Mouse (Mus musculus): ENCODE results near the gene Usp15.

Gene Usp15

GRCm38 (mm10) chr10:123175771-123176170 is 21.0 kb downstream of the Usp15 start:
- in situ Hi-C loops (cut with MboI) = no loop called here

- in situ Hi-C loops (cut with MboI) = no loop called here
These were observed 25.9 kb downstream of the Usp15 start for GRCm38 (mm10) chr10:123170898-123171297.

- in situ Hi-C loops (cut with MboI) = no loop called here
These were observed 31.3 kb downstream of the Usp15 start for GRCm38 (mm10) chr10:123165542-123165941.

GRCm38 (mm10) chr10:123160508-123160907 is 36.3 kb downstream of the Usp15 start:
- in situ Hi-C loops (cut with MboI) = no loop called here

GRCm38 (mm10) chr10:123159316-123159715 is 37.5 kb downstream of the Usp15 start:
- in situ Hi-C loops (cut with MboI) = no loop called here

- in situ Hi-C loops (cut with MboI) = no loop called here
These were observed 40.4 kb downstream of the Usp15 start for GRCm38 (mm10) chr10:123156392-123156791.

- in situ Hi-C loops (cut with MboI) = no loop called here
These were observed 41.0 kb downstream of the Usp15 start for GRCm38 (mm10) chr10:123155764-123156163.

- in situ Hi-C loops (cut with MboI) = no loop called here
These were observed 43.5 kb downstream of the Usp15 start for GRCm38 (mm10) chr10:123153321-123153720.

- in situ Hi-C loops (cut with MboI) = no loop called here
These were observed 48.6 kb downstream of the Usp15 start for GRCm38 (mm10) chr10:123148025-123148814.

GRCm38 (mm10) chr10:123147180-123147579 is 49.6 kb downstream of the Usp15 start:
- in situ Hi-C loops (cut with MboI) = no loop called here

GRCm38 (mm10) chr10:123146349-123146748 is 50.4 kb downstream of the Usp15 start:
- in situ Hi-C loops (cut with MboI) = no loop called here

GRCm38 (mm10) chr10:123144256-123144655 is 52.5 kb downstream of the Usp15 start:
- in situ Hi-C loops (cut with MboI) = no loop called here

- in situ Hi-C loops (cut with MboI) = no loop called here
These were observed 54.3 kb downstream of the Usp15 start for GRCm38 (mm10) chr10:123142395-123143050.

- in situ Hi-C loops (cut with MboI) = no loop called here
These were observed 61.0 kb downstream of the Usp15 start for GRCm38 (mm10) chr10:123135818-123136217.

- in situ Hi-C loops (cut with MboI) = no loop called here
These were observed 65.3 kb downstream of the Usp15 start for GRCm38 (mm10) chr10:123131487-123131886.

- in situ Hi-C loops (cut with MboI) = no loop called here
These were observed 76.0 kb downstream of the Usp15 start for GRCm38 (mm10) chr10:123120666-123121392.

- in situ Hi-C loops (cut with MboI) = no loop called here
These were observed 79.9 kb downstream of the Usp15 start for GRCm38 (mm10) chr10:123116861-123117260.

- in situ Hi-C loops (cut with MboI) = no loop called here
These were observed 83.3 kb downstream of the Usp15 start for GRCm38 (mm10) chr10:123113466-123113865.

GRCm38 (mm10) chr10:123112787-123113168 is 84.0 kb downstream of the Usp15 start:
- in situ Hi-C loops (cut with MboI) = no loop called here

- in situ Hi-C loops (cut with MboI) = no loop called here
These were observed 84.6 kb downstream of the Usp15 start for GRCm38 (mm10) chr10:123112056-123112786.

- in situ Hi-C loops (cut with MboI) = no loop called here
These were observed 86.2 kb downstream of the Usp15 start for GRCm38 (mm10) chr10:123110548-123110947.

GRCm38 (mm10) chr10:123108527-123108926 is 88.3 kb downstream of the Usp15 start:
- in situ Hi-C loops (cut with MboI) = no loop called here

Measured in mature B cell (primary cell).